Mouse (Mus musculus): ENCODE measurements around the gene Hs3st5.

Hs3st5 gene

DNA sequence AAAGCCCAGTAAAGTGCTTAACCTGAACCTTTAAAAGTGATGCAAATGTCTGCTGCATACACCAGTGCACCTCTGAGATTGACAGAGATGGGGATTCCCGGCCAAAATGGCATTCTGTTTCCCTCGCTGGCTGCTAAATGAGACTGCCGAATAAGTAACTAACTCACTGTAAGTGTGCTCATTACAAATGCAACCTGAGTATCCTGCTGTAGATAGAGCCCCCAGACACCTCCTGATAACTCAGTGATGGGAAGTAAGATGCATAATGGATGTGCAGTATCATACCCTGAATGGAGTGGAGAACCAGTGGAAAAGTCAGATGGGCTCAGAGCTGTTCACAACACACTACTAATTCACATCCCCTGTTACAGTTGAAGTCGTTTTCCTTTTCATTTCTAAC lies 298.7 kb downstream of the Hs3st5 start:
- DNase-seq (ENCODE audit: low spot score): no peak

GRCm38 (mm10) chr10:36805788-36806187 lies 299.2 kb downstream of the Hs3st5 start:
- no peak for DNase-seq (ENCODE audit: low spot score)

GRCm38 (mm10) chr10:36807007-36807406 lies 300.4 kb downstream of the Hs3st5 start:
- DNase-seq (ENCODE audit: low spot score): no peak

- no peak for DNase-seq (ENCODE audit: low spot score)
Measured at GRCm38 (mm10) chr10:36818867-36819266, 312.3 kb downstream of the Hs3st5 start.

GRCm38 (mm10) chr10:36829079-36829478 lies 322.5 kb downstream of the Hs3st5 start:
- DNase-seq (ENCODE audit: low spot score): no peak

DNA sequence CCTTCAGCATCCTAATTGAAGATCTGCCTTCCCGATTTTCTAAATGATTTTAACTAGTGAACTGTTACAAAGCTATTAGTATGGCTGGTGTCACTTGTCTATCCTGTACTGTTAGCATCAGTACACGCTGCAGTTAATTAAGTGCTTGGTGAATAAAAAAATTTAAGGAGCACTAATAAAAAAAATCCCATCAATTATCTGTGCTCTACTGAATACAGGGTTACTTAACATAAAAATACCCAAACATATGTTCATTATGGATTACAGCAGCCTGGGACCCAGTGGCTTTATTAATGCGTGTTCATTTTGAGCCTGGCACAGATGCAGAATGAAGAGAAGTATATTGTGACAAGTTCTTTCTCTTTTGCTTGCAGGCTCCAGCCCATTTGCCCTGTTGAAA lies 325.6 kb downstream of the Hs3st5 start:
- DNase-seq (ENCODE audit: low spot score): no peak

- peak; percentile 28 for DNase-seq (ENCODE audit: low spot score)
Measured at GRCm38 (mm10) chr10:36834224-36834623, 327.6 kb downstream of the Hs3st5 start.

- no peak for DNase-seq (ENCODE audit: low spot score)
Measured at GRCm38 (mm10) chr10:36835836-36836516, 329.4 kb downstream of the Hs3st5 start.

DNA sequence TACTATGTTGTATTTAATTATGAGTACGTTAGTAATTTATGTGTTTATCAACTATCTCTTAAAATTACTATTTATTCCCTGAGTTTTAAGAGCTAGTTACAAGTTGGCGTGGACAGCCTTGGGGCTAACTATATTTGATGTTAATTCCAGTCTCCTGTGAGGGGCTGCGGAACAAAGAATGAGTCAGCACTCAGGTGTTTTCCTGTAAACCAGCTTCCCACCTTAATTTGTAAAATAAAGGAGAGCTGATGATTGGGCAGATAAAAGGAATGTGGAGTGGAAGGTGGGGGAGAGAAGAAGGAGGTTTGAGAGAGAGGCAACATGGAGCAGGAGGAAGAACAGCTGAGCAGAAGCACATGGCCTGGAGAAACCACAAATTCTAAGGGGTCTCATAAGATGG lies 343.6 kb downstream of the Hs3st5 start:
- DNase-seq (ENCODE audit: low spot score): no peak

- DNase-seq (ENCODE audit: low spot score): no peak
Measured at GRCm38 (mm10) chr10:36862127-36862895, 355.7 kb downstream of the Hs3st5 start.

Data from urinary bladder, postnatal 25 days (tissue).